Mouse (Mus musculus) heart, adult 2 months (tissue): ENCODE data around the gene Ppp2r5a.

Experiments
- CTCF ChIP-seq: fragments of 200-600 bp; IDR thresholded peaks from 2 replicates; pipeline ENCODE4 v1.8.1; 2022; ENCODE audit warnings: antibody characterized with exemption, mild to moderate bottlenecking, moderate library complexity
- EP300 ChIP-seq: fragments of 200-500 bp; IDR thresholded peaks from 2 replicates; pipeline ENCODE4 v1.6.1; 2011; ENCODE audit warnings: low read depth, low read length, control low read depth; ENCODE audit not compliant: insufficient read depth
- POLR2A ChIP-seq: fragments of 200-500 bp; IDR thresholded peaks from 2 replicates; pipeline ENCODE4 v1.6.1; 2011; ENCODE audit warnings: mild to moderate bottlenecking, low read depth, low read length, control low read depth; ENCODE audit not compliant: insufficient read depth

- no peak for TF ChIP-seq POLR2A
- no peak for TF ChIP-seq CTCF
- no peak for TF ChIP-seq EP300
Measured at GRCm38 (mm10) chr1:191328019-191328441, 75.0 kb downstream of the Ppp2r5a start.
